Mouse (Mus musculus): ENCODE measurements around the gene Hba-x.

The Hba-x gene

DNA sequence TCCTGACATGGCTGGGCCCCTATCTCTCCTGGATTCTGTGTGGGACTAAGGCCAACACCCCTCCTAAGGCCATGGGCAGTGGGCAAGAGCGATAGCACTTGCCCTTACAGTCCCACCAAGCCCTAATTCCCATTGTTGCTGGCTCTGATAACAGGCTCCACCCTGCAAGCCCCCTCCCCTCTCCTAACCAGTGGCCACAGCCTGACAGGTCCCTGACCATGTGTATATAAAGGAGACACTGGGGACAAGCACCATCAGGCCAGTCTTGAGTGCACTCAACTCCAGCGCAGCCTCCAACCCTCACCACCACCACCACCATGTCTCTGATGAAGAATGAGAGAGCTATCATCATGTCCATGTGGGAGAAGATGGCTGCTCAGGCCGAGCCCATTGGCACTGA is at the start of gene Hba-x:
TSS of gene Hba-x (plus strand) at position 54 of the 400 bp plus-strand sequence.
- DNase-seq (ENCODE audit: low read depth, low spot score), result no peak

DNA sequence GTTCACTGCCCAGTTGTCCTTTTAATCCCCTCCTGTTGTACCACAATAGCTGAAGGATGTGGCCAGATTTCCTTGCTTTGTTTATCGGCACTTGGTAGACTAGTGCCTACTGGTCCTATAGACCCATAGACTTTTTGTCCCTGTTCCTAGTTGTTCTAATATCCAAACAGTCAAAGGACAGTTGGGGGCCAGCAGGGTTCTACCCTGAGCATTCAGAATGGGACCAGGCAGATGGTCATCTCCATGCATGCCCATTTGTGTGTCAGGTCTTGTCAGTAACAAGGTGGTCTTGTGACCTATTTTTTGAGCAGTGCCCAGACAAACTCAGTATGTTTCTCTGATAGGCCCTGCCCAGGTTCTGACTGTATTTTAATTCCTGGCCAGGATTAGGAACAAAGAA is 49.2 kb upstream of the Hba-x start:
- no peak for DNase-seq (ENCODE audit: low read depth, low spot score)

DNA sequence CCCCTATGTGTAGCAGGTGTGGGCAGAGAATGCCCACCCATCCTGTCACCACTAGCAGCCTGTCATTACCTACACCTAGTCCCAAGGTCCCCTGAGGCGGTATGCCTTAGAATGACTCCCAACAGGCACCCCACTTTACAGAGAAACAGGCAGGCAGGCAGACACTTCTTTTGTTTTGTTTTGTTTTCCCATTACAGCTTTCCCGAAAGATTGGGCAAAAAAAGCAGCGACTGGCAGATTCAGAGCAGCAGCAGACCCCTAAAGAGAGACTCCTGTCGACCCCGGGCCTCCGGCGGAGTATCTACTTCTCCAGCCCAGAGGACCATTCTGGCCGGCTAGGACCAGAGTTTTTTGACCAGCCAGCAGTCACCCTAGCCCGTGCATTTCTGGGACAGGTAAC is 48.6 kb upstream of the Hba-x start:
- DNase-seq (ENCODE audit: low read depth, low spot score), result no peak

DNA sequence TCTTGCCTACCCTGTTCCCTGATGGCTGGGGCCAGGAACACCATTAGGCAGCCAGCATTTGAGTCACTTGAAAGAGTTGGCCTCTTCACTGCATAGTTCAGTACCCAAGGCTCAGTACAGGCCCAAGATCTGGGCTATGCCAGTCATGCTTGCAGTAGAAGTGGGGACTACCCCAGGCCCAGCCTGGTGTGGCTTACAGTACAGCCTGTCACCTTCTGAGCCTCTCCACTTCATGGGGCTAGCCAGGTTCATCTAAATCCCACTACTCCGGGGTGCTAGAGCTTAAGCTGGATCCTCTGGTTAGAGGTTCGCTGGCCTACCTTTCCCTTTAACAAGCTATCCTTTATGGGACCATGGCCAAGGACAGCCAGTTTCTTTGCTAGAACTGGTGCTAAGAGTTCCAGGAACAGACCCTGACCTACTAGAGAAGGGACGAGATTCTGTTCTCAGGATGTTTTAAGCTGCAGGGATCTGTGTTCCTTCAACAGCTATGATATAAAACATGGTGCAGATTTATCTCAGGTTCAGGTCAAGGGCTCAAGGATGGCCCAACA is 47.8 kb upstream of the Hba-x start:
- no peak for DNase-seq (ENCODE audit: low read depth, low spot score)

DNA sequence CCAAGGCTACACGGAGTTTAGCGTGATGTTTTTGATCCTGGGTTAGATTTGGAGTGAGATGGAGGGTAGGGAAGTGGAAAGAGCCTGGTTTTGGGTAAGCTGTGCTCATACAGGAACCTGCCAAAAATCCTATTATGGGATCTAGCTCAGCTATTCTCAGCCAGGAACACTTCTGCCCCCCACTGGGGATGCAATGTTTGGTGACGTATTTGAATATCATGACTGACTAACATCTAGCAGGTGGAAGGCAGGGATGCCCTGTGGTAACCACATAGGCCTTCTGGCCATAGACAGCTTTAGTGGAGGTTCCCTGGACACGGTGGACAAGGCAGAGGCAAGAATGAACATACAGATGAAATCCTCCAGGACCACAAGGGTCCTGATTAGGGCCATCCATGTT is 46.0 kb upstream of the Hba-x start:
- DNase-seq (ENCODE audit: low read depth, low spot score), result no peak

DNA sequence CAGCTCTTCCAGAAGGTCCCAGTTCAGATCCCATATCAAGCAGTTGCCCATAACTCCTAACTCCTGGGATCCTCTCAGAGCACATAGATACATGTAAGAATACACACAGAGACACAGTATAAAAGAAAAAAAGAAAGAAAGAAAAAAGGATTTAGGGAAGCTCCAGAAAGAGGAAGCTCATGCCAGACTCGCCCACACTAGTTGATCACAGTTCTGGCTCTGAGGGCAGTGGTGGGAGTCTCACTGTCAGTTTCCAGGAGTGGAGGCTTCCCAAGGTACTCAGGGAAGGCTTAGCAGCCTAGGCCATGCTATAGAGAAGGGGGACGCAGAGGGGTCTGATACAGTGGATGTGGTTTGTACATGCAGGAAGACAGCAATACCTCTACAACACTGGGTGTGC is 45.1 kb upstream of the Hba-x start:
- DNase-seq (ENCODE audit: low read depth, low spot score), result no peak

DNA sequence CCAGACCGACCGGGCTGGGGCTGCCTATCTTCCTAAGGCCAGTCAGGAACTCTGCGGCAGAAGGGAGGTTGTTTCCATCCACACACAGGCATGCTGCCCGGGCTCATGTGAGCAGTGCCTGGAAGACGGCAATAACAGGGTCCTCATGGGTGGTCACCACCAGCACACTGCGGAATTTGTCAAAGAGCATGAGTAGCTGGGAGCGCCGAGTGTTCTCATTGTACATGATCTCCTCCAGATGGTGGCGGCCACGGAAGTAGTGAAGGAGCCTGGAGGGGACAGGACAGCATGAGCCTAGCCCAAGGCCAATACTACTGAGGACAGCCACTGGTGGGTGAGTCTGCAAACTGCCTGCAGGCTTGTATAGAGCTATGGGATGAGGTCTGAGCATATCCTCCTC is 43.4 kb upstream of the Hba-x start:
- DNase-seq (ENCODE audit: low read depth, low spot score), result no peak

DNA sequence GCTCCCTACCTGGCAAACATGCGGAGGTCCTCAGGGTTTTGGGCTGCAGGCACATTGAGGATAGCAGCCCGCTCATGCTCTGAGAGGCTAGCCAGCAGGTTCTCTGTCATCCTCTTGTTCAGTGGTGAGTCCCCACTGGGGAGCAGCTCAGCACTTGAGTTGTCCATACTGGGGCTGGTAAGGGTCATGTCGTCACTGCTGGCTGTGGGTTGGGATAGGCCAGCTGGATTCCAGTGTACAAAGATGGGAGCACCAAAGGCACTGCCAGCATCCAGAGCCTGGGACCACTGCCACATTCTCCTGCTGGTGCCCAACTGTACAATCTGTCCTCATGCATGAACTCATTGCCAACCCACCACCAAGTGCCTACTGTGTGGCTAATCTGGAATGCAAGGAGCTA is 42.3 kb upstream of the Hba-x start:
- DNase-seq (ENCODE audit: low read depth, low spot score), result no peak

DNA sequence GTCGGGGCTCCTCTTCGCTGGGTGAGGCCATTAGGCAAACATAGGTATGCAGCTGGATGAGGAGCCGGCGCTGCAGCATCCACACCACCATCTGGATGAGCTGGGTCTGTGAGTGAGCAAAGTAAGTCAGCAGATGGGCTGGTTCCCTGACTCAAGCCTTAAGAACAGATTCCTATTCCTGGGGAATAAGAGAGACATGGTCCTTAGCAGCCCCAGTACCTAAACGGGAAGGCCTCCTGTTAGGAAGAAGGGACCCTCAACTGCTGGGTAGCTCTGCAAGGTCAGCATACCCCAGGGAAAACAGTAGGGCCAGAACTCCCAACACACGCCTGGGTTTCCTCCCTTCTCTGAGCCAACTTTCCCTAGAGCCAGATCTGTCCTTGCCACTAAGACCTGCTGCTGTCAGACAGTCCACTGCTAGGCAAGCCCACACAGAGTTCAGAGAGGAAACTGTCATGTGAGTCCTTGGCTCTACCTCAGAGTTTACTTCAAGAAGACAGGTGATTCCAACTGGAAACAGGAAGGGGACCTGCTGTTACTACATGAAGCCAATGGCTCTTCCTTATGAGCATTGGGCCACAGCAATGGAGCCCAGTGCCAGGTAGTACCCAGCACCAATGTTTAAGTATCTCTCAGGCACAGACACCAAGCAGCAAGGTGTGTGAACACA is 41.2 kb upstream of the Hba-x start:
- DNase-seq (ENCODE audit: low read depth, low spot score), result no peak

DNA sequence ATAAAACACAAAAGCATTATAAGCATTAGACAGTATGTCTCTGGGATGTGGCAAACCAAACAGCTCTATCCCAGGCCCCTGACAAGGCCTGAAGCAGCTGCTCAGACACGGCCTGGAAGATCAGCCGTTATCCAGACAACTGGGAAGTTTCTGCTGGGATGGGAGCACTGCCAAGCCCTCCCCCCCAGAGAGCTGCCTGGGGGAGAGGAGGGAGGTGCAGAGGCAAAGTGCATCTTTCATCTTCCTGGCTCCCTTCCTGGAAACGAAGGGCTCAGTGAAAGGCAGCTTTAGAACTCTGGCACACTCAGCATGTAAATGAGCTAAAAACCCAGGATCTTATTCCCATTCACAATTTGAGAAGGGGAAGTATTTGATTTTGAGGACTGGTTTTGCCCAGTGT is 40.6 kb upstream of the Hba-x start:
- no peak for DNase-seq (ENCODE audit: low read depth, low spot score)

DNA sequence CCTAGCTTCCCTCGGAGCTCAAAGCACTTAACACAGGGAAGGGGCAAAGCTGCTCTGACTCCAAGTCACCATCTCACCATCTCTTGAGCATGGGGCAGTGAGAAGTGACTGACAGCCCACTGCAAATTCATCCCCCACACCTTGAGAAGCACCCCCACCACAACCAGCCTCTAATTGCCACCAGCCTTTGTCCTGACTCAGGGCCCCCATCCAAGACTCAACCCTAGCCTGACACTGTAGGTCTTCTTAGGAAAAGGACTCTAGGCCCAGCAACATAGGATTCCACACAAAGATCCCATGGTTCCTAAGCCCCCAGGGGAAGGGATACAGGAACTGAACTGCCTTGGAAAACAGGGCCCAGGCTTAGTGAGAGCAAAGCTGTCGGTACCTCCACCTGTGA is 40.1 kb upstream of the Hba-x start:
- DNase-seq (ENCODE audit: low read depth, low spot score), result no peak

DNA sequence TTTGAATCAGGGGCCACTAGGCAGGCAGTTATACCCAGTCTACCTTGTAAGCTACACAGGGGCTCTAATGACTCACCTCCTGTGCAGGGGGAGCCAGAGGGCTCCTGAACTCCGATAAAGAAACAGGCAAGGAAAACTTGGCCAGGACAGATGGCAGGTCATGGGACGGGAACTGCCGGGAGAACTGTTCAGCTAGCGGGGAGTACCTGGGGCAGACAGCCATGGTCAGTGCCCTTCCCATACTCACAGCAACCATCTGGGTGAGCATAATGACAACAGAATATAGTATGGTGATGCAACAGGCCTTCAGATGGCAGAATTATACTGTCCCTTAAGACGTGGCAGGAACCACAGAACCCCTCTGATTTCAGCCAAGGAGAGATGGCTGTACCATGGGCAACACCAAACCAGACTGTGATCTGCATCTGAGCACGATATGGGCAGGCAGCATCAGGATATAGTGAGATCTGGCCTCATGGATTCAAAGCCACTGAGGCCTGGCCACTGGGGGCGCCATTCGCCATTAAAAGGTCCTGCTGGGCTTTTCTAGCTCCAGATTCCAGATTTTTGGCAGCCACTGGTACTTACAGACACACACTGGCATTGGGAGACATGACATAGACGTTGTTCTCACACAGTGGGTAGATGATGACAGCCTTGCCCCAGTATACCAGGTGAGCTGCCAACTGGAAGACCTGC is 39.3 kb upstream of the Hba-x start:
- DNase-seq (ENCODE audit: low read depth, low spot score), result peak; percentile 50

DNA sequence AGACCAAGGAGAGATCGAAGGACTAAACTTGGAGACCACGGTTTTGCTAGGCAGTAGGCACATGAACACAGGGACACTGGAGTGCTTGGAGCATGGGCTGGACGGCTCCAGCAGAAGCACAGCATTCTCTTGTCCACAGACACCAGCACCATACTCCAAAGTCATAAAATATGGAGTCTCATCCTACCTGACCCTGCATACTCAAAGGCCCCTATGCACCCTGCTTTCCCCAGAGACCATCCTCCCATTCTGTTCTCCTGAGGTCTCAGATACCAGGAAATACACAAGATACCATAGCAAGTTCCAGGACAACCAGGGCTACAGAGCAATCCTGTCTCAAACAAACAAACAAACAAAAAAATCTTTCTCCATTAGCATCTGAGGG is 38.8 kb upstream of the Hba-x start:
- no peak for DNase-seq (ENCODE audit: low read depth, low spot score)

DNA sequence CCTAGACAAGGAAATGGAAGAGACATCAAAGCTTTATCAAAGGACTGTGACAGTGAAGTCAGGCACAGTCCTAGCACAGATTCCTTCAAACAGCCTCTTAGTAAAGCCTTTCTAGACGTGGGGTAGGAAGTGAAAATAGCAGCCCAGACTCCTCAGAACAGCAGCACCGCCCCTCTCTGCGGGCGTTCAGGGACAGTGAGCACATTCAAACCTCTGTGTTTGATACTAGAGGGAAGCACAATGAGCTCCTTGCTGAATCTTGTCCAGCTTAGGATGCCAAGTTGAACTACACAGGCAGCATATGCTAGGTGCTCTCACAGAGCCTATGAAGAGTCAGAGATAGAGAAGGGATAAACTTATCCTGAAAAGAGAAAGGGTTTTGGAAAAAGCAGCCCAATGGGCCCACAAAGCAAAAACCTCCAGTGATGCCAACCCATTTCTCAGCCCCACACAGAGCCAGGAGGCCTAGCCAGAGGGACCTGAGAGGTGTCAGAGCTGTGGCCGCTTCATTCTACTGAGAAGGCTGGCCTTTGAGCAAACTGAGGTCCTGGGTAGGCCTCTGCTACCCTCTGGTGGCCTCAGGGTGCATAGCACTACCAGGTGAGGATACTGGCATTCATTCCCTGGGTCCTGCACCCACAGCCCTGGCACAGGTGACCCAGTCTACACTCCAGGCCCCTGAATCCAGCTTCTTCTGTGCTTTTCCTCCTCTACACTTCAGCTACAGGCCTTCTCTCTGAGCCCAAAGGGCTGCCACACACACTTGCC is 37.9 kb upstream of the Hba-x start:
- peak; percentile 54 for DNase-seq (ENCODE audit: low read depth, low spot score)

DNA sequence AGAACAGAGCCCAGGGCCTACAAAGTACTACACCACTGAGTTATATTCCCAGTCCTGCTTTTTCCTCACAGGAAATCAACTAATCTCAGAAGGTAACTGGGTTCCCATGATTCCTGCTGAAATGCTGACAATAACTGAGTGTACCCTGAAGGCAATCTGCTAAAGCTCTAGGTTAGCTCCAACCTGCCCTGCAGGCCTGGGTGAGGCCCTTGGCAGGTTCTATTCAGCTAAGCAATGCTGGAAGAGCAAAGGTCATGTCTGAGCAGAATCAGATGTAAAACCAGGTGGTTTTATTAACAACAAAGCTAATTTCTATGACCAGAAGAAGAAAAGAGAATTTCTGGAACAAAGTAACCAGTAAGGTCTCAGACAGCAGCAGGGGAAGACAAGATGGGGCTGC is 34.8 kb upstream of the Hba-x start:
- DNase-seq (ENCODE audit: low read depth, low spot score), result no peak

DNA sequence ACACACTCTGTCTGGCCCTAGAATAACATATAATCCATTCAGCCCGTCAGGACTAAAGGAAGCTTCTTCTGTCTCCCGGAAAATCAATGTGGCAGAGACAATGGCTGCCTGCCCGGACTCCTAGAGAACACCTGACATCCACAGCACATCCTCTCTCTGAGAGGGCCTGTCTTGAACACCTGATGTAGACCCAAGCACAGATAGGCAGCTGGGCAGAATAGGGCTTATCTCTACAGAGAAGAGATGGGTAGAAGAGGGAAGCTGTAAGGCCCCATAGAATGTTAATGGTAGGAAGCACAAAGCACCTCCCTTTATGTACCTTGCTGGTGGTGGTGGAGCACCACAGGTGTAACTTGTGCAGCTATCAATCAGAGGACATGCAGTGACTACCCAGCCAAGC is 34.0 kb upstream of the Hba-x start:
- DNase-seq (ENCODE audit: low read depth, low spot score), result no peak

DNA sequence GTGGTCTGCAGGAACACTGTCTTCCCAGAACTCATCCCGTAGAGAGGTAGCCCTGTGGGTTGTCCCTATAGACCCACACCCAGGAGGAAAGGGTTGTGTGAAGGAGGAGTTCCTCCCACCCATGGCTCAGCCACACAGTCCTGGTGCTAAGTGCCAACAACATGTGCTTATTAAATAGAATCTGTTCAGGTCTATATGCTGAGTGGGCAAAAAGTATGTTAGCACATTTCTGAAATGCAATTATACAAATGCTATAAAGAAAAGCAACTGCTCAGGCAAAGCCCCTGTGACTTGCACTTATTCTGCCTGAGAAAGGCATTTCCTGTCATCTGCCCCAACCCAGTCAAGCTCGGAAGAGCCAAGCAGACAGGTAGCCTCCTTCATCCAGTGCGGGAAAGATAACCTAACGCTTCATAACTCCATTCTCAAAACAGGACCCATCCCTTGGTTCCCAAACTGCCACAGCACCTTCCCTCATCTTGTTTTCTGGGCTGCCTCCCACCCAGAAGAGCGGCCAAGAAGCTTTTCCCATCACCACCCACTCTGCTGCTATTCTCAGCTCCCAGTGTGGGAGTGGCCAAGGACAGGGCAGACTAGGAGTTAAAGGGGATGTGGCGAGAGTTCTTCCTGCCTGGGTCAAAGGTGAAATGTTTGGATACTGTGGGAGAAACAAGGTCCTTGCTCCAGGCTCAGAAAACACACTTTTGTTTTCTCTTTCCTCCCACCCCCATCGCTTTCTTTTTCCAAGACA is 32.8 kb upstream of the Hba-x start:
- no peak for DNase-seq (ENCODE audit: low read depth, low spot score)

DNA sequence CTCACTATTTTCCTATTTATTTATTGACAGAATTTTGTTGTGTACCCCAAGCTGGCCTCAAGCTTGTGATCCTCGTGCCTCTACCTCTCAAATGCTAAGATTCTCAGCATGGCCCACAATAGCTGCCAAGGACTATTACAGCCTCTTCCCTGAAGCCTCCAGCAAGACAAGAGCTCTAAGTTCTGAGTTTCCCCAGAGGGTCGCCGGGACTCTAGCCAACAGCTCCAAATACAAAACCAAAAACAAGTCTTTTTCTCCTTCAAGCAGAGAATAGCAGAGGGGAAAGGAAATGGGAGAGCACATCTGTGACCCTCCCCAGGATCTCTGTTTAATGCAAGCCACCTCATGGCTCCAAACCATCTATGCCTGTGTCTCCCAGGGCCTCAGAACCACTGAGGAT is 32.1 kb upstream of the Hba-x start:
- DNase-seq (ENCODE audit: low read depth, low spot score), result no peak

DNA sequence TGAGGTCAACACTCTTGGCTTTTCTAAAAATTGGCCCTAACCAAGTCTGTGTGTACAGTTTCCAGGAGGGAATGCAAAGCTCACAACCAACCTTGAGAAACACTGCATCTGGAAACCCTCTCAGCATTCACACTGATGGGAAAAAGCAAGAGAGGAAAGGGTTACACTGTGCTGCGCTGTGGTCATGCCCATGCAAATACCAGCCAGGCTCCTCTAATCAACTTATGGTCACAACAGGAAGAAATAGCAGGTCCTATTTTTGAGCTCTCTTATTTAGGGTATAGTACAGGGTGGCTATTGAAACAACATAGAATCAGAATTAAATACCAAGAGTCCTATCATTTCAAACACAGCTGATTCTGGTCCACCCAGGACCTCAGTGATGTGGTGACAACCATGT is 31.6 kb upstream of the Hba-x start:
- DNase-seq (ENCODE audit: low read depth, low spot score), result no peak

DNA sequence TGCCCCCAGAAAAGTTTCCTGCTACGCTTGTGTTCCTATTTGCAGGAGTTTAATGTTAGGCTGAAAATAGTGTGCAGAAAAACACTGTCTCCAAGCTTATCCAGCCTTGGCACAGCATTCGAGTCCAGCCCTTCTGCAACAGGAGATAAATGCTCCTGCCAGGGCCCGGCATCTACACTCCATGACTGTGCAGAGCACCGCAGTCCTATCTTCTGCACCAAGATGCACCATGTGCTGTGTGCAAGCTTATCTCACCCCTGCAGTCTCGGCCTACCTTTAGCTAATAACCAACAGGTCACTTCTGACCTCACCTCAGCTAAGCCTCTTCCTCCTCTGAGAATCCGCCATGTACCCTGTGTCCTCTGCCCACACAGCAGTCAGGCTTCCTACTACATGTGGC is 30.6 kb upstream of the Hba-x start:
- no peak for DNase-seq (ENCODE audit: low read depth, low spot score)

DNA sequence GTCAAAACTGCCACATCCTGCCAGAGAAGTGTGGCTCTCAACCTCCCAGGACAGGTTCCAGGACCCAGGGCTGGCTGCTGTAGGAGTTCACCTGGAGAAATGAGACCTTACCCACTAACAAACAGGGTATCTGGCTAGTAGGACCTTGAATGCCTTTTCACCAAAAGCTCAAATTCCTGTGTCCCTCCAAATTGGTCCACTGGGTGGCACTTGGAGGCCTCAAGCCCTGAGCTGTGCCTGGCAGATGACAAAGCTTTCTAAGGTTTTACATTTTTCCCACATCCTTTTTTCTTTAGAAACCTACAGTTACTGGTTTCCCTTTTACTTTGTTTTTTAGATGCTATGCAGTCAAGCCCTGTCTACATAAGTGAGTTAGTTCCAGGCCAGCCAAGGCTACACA is 29.1 kb upstream of the Hba-x start:
- DNase-seq (ENCODE audit: low read depth, low spot score), result no peak

DNA sequence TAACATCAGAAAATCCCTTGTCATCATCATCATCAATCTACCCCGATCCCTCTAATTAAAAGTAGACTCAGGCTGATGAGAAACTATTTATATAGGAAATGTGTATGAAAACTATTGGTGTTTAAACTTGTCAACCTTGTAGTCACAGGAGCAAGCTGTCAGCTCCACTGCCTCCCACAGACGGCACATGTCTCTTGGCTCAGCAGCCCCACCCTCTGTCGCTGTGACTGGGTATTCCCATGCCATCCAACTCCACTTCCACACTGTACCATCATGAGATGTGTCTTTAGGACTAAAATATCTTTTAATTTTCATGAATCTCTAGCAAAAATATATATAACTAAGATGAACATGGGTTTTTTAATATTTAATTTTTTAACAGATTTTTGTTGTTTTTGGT is 27.9 kb upstream of the Hba-x start:
- DNase-seq (ENCODE audit: low read depth, low spot score), result no peak
